Mouse (Mus musculus) ES-E14 (cell line): ENCODE measurements around the gene Pde4dip.

Experiments
- CHD2 ChIP-seq: IDR thresholded peaks from 2 replicates; pipeline ENCODE4 v1.6.1; 2014; ENCODE audit warnings: mild to moderate bottlenecking, low read depth, low read length, inconsistent platforms
- HCFC1 ChIP-seq: IDR thresholded peaks from 2 replicates; pipeline ENCODE4 v1.6.1; 2012; ENCODE audit warnings: low read length, inconsistent platforms, borderline replicate concordance; ENCODE audit not compliant: insufficient read depth
- MAFK ChIP-seq: IDR thresholded peaks from 2 replicates; pipeline ENCODE4 v1.6.1; 2014; ENCODE audit warnings: mild to moderate bottlenecking, low read depth, low read length, inconsistent platforms; ENCODE audit not compliant: insufficient read depth
- ZC3H11A ChIP-seq: IDR thresholded peaks from 2 replicates; pipeline ENCODE4 v1.6.1; 2012; ENCODE audit warnings: low read depth, mild to moderate bottlenecking, inconsistent platforms, low read length, borderline replicate concordance
- ZNF384 ChIP-seq: IDR thresholded peaks from 2 replicates; pipeline ENCODE4 v1.6.1; 2012; ENCODE audit warnings: low read depth, low read length, inconsistent platforms

GRCm38 (mm10) chr3:97699061-97699460 is 189.4 kb downstream of the Pde4dip start:
- TF ChIP-seq MAFK (no peak), ZNF384 (no peak), CHD2 (no peak), HCFC1 (no peak), ZC3H11A (no peak)
